Mouse (Mus musculus): Measurements from ENCODE around the gene Gne. TPM values are rescaled to one million over a fixed set of nuclear protein-coding genes. Genes with fewer than 3 reads are reported as not detected.

Gne gene
- polyA plus RNA-seq, 1 experiment: 15.1 TPM

Other genes with a start within 250 kb of the Gne start
- gene Olfr157, start 244.0 kb downstream of the Gne start, polyA plus RNA-seq (2012; fragmentation: generic; extraction: Trizol): not detected
- not detected for gene Olfr155, start 232.6 kb downstream of the Gne start, polyA plus RNA-seq (2012; fragmentation: generic; extraction: Trizol)
- 0.61 TPM for gene Reck, start 208.6 kb downstream of the Gne start, polyA plus RNA-seq (2012; fragmentation: generic; extraction: Trizol)
- 101 TPM for gene Glipr2, start 126.8 kb downstream of the Gne start, polyA plus RNA-seq (2012; fragmentation: generic; extraction: Trizol)
- 0.04 TPM for gene Ccin, start 100.7 kb downstream of the Gne start, polyA plus RNA-seq (2012; fragmentation: generic; extraction: Trizol)
- gene Clta, start 79.7 kb downstream of the Gne start, polyA plus RNA-seq (2012; fragmentation: generic; extraction: Trizol): 470 TPM
- 9.8 TPM for gene Rnf38, start 149.6 kb upstream of the Gne start, polyA plus RNA-seq (2012; fragmentation: generic; extraction: Trizol)
- 25.0 TPM for gene Melk, start 216.7 kb upstream of the Gne start, polyA plus RNA-seq (2012; fragmentation: generic; extraction: Trizol)

Data from C2C12 (cell line).